Mouse (Mus musculus) kidney, postnatal 4 days (tissue): Measurements from ENCODE around the gene Angptl1.

ENCODE experiments used
- DNase-seq, 2 experiments: peaks; one replicate each; pipeline ENCODE4 v3.0.0; 2021; ENCODE audit warnings: mixed read lengths in 2 of 2

Angptl1 gene

DNA sequence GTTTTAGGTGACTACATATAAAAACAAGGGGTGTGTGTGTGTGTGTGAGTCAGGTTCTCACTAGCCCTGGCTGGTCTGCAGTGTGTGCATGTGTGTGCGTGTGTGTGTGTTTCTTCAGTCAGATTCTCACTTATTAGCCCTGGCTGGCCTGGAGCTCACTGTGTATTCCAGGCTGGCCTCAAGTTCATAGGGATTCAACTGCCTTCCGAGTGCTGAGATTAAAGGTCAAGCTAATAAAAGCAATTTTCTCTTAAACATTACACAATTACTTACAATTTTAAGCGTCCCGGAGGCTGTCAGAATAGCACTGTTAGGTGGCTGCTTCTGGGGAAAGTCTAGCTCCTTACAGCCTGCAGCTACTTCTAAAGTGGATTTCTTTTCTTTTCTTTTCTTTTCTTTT is at the start of gene Angptl1:
Gene Angptl1, plus strand, starts transcription at position 386 of the 400 bp plus-strand sequence.
- DNase-seq = peak in 1 of 2 experiments; percentile 12

GRCm38 (mm10) chr1:156789844-156790490 is 48.4 kb upstream of the Angptl1 start:
- no peak for DNase-seq

DNA sequence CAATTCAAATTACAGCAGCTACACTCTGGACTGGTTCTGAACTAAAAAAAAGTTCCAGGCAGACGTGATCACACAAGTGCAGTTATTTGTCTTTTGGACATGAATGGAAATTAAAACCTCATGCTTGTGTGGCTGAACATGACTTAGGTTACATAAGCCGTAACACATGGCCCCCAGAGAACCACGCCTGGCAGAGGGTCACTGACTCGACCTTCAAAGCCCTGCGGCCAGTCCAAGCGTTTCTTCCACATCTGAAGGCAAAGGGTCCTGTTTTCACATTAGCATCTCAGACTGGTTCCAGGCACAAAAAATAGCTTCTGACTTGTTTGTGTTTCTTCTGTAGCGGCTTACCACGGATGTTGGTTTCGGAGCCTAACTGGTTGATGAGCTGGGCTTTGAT is 42.1 kb upstream of the Angptl1 start:
- DNase-seq = peak in 1 of 2 experiments; percentile 49

DNA sequence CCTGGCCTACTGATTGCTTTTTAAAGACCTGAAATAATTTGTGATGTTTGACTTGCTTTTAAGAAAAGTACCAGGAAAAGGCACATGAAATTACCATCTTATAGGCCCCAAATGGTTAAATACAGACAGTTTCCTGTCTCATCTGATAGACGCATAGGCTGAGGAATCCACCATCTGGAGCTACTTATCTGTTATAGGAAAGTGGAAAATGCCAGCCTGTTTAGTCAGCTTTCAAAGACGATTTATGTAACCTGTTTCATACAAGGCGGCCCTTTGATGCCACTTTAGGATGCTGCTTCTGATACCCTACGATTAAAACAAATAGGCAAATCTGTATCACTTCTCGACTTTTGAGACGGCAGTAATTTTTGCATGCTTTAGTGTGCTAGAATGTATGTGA is 37.1 kb upstream of the Angptl1 start:
- DNase-seq = no peak

GRCm38 (mm10) chr1:156808332-156808731 is 30.0 kb upstream of the Angptl1 start:
- peak; percentile 30 to 52 for DNase-seq

DNA sequence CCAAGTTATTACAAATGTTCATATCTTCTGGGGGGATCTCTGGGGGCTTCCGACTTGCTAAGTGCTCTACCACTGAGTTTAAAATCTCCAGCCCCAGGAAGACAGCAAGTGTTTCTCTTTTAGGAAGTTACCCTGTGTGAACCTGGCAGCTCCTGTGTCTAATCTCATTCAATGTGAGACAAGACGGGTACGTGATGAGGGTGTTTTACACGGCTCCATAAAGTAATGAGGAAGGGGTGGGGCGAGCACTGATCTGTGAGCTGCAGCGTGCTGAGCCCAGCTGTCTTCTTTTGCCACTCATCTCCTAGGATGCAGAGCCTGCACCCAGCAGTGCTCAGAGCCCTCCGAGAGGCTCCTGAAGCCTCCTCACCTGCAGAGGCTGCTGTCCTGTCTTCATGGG is 26.4 kb upstream of the Angptl1 start:
- DNase-seq = no peak

DNA sequence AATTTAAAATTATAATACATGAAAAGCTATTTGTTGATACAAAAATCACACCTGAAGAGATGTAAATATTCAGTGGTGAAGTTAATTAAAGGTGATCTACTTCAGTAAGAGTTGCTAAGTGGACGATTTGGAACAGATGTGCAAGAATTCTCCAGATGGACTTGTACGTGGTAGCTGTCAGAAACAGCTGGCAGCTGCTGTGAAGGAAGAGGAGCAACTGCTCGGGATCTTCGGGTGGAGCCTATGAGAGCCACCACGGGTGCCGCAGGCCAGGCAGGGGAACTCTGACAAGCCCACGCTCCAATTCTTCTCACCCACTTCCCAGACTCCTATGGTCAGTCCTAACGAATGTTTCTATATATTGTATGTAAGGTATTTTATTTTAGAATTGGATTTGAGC is 25.6 kb upstream of the Angptl1 start:
- no peak for DNase-seq

DNA sequence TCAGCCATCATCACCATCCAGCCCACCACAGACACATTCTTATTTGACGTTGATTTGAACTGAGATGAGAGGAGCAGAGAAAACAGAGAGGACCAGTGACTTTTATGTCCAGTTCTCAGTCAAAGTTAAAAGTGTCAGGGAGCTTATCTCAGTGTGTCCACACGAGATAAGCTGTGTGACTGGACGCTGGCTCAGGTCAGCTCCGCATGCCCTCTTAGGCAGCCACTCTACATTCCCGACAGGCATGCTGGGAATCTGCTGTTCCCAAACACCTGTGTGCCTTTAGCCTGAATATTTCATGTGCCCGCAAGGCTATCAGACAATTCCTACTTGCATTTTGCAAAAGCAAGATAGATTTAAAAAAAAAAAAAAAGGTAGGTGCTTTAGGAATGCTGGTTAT is 24.9 kb upstream of the Angptl1 start:
- DNase-seq = no peak

DNA sequence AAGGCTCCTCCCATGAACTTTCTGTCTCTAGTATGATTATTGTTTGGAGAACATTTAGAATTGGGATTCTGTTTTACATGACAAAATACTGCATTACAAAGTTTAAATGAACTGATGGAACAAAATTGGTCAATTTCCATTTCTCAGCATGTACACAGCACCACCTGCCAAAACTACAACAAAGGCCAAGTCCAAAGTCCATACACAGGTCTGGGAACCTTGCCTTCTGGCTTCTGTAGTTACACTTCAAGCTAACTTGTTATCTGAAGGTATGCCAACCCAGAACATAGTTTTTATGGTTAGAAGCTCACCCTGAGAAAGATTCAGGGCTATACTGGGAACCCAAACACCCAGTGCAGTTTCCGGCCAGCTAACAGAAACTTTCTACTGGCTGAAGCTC is 19.1 kb upstream of the Angptl1 start:
- no peak for DNase-seq

DNA sequence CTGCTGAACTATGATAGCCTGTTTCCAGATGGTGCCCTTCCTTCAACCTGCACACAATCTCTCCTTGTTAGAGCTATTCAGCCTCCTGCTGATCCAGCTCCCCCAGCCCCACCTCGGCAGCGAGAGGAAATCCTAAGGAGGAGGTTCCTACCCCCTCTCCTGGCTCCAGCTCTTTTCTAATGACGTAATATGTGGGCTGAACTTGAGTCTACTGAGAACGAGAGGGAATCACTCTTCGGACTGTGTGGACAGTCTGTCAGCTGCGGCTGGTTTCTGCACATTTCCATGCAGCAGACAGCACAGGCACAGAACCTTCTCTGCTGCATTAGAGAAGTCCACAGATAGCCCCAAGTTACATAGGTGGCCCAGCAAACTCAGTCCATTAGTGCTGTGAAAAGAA is 333 bp downstream of the Angptl1 start:
- peak; percentile 50 to 62 for DNase-seq

DNA sequence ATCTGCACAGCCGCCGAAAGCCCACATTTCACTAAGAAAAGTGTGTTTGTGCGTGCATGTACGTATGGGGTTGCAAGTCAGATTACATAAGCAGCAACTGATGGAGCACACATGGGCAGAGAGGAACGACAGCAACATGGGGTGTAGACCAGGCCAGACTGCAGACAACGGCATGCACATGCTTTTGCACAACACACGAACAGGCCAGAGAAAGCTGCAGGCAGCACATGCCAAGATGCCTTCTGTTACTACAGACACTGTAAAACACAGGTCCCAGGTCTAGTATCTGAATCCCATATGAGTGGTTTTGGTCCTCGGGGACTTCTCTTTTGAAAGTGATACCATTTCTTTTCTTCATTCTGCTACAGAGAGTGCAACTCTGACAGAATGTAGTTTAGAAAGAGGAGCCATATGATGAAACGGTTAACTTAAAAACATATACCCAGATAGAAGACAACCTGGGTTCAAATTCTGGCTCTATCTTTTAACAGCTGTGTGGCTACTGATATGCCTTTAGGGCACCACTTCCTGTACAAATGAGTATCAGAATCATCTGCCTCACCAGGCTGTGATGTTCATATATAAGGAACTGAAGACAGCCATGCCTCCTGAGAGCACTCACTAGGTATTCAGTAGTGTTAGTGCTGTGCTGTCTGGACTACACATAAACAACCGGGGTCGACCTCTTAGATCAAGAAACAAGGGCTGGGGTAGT is 3.4 kb downstream of the Angptl1 start:
- DNase-seq = no peak

GRCm38 (mm10) chr1:156847098-156847497 is 8.7 kb downstream of the Angptl1 start:
- DNase-seq = peak; percentile 39 to 40

DNA sequence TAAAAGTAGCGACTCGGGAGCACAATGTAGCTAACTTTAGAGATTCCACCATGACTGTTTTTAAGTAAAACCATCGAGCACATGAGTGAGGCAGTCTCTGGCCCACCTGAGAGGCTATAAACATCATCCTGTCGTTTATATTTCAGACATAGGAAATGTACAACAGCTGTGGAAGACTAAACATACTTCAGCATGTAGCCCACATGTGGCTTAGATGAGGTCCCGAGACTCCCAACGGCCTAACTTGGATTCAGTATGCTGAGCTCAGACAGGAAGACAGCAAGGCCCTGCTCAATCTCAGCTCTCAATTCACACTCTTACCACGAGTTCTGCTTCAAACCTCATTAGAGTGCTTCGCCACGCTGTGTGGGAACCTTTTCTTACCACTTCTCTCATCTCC is 14.0 kb downstream of the Angptl1 start:
- DNase-seq = no peak

DNA sequence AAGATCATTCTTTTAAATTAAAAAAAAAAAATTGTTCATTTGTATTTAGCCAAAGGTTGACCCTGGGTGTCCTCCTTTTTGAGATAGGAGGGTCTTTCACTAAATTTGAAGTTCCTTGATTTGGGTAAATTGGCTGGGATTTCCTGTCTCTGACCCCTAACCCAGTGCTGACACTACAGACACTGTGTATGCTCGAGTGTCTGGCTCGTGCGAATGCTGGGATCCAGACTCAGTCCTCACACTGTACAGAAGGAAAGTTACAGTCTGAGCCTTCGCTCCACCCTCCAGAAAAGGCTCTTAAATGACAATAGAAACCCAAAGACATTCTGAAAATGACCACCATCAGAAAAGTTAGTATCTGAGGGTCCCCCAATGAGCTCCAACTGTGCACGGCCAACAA is 14.5 kb downstream of the Angptl1 start:
- DNase-seq = no peak

GRCm38 (mm10) chr1:156854558-156854957 is 16.2 kb downstream of the Angptl1 start:
- peak in 1 of 2 experiments; percentile 33 for DNase-seq

- no peak for DNase-seq
Measured at GRCm38 (mm10) chr1:156856666-156857065, 18.3 kb downstream of the Angptl1 start.

GRCm38 (mm10) chr1:156859156-156859555 is 20.8 kb downstream of the Angptl1 start:
- DNase-seq = no peak

DNA sequence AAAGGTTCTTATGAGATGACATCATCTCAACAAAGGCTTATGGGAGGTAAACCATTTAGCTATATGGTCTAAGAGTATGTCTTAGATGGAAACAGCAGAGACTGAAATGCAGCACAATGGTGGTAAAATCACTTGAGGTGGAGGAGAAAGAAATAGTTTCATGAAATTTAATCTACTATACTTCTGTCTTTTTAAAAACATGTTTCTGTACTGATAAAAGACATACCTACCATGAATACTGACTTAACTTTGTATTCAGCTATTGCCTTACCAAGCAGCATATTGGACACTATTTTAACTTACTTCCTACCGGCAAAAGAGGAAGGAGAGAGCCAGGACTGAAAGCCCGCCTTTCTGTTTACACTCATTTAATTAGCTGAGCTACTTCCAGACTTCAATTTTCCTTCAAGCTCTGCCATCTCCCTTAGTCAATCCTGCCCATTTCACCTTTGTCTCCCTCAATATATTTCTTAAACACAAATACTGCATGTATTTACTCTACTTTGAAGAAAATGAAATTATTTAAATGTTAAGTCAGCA is 21.4 kb downstream of the Angptl1 start:
- DNase-seq = no peak

- DNase-seq = no peak
Measured at GRCm38 (mm10) chr1:156860266-156860665, 21.9 kb downstream of the Angptl1 start.

- peak; percentile 30 to 48 for DNase-seq
Measured at GRCm38 (mm10) chr1:156861475-156862043, 23.2 kb downstream of the Angptl1 start.

- peak in 1 of 2 experiments; percentile 38 for DNase-seq
Measured at GRCm38 (mm10) chr1:156863726-156864125, 25.4 kb downstream of the Angptl1 start.

GRCm38 (mm10) chr1:156864240-156864639 is 25.9 kb downstream of the Angptl1 start:
- peak in 1 of 2 experiments; percentile 22 for DNase-seq

GRCm38 (mm10) chr1:156870028-156870427 is 31.7 kb downstream of the Angptl1 start:
- no peak for DNase-seq

GRCm38 (mm10) chr1:156870616-156871015 is 32.3 kb downstream of the Angptl1 start:
- no peak for DNase-seq
